Mouse (Mus musculus) ZHBTc4 (cell line): ENCODE results near the gene Micu1.
A peak's percentile ranks its signal among the peaks of the same experiment; 100 is the strongest.

Experiments used
- DNase-seq: peaks from one replicate; pipeline ENCODE4 v3.0.0-alpha.2; 2011; ENCODE audit warnings: low read depth, low spot score

Gene Micu1

DNA sequence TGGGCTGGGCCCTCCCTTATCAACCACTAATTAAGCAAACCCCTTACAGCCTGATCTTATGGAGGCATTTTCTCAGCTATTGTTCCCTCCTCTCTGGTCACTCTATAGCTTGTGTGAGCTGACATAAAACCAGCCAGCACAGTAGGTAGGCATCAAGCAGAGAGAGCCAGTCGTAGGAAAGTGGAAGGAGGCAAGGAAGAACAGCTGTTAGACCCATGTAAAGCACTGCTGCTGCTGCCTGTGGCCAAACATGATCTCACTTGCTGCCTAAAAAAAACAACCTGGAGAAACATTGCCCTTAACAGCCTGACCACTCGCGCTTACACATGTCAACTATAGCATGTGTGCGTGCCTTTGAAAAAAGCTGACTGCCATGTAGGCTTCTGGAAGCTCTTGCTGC is 19.3 kb downstream of the Micu1 start:
- no peak for DNase-seq

DNA sequence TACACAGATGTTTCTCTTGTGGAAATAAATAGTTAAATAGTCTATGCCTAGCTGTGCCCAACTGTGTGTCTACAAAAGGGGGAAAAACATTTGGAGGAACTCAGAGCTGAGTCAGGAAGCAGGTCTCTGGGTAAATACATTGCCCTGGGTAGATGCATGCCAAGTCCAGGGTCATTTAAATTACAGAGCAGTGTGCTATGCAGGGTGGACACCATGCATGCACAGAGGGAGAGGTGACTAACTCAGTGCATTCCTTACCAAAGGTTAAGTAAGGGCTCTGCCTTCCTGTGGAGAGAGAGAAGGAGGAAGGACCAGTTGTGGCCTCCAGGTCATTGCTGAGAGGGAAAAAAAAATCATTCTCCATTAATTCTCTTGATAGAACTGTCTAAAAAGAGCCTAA is 22.4 kb downstream of the Micu1 start:
- DNase-seq = no peak

DNA sequence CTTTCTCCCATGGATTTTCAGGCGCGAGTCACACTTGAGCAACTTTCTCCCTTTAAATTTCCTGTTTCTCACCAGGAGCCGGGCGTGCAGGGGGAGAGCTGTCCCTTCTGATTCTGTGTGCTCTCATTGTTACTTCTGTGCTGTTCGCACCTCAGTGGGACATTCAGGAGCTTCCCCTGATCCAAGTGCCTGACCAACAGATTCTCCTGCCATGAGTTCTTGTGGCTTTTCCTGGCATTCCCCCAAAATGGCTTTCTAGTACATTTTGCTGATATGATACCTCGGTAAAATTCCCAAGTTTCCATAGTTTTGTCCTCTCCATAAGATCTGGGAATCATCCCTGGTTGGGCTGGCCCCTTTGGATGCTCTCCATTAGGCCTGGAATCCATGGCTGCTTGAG is 25.0 kb downstream of the Micu1 start:
- DNase-seq = no peak

DNA sequence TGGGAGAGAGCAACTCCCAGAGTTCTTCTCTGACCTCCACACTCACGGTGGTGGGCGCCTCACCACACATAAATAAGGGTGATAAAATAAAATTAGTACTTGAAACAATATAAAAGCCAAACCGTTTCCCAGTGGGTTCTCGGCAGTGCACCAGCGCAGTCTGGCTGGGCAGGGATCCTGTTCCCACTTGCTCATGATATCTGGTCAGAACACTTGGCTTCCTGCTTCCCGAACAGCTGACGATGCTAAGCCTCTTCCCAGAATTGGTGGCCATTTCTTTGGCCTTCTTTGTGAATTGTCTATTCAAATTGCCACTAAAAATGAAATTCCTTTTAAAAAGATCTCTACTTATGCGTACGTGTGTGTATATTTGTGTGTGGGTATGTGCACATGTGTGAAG is 27.0 kb downstream of the Micu1 start:
- no peak for DNase-seq

DNA sequence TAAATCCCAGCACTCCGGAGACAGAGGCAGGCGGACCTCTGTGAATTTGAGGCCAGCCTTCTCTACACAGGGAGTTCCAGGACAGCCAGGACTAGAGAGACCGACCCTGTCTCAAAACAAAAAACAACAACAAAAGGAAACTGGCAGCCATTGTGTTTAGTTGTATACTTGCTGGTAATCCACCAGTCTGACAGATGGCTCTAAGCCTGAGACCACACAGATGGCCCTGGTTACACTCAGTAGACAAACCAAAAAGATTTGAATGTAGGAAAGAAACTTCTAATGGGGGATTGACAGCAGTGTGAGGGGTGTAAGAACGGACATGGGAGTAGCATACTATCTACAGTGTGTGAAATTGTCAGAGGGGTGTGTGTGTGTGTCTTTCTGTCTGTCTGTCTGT is 27.6 kb downstream of the Micu1 start:
- no peak for DNase-seq

DNA sequence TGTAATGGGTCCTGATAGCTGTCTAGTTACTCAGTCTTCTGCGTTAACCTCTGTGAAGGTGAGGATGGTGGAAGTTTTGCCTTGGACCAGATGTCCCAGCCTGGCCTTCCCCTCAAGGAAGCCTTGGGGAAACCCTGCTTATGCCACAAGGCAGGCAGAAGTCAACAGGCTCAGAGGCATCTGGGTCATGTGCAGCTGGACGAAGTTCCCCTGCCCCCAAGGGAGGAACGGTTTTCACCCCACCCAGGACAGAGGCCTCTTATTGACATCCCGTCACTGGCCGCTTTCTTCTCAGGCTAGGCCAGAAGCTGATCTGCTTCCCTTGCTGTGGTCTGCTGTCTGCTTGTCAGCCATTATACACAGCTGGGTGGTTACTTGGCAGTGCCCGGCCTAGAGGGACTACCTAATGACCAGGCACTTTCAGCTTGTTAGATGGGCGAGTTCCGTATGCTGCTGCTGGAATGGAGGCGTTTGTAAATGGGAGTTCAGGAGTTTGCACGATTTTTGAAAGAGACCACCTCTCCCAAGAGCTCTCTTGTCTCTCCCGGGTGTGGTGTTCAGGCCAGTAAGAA is 33.8 kb downstream of the Micu1 start:
- no peak for DNase-seq

DNA sequence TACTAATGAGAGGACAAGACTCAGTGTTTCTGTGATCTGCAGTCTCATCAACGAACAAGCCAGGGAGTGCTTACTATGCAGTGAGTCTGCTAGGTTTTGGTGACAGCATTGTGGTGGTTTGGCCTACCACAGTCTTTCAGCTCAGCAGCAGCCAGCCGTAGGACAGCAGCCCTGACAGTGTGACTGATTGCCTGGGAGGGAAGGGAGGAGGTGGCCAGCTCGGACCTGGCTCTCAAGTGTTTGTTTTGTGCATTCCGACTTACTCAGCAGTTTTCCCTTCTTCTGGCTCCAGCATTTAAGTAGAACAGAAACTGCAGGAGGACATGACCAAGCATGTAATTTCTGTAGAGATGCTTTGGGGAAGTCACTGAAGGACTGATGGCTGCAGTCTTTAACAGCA is 39.2 kb downstream of the Micu1 start:
- no peak for DNase-seq

DNA sequence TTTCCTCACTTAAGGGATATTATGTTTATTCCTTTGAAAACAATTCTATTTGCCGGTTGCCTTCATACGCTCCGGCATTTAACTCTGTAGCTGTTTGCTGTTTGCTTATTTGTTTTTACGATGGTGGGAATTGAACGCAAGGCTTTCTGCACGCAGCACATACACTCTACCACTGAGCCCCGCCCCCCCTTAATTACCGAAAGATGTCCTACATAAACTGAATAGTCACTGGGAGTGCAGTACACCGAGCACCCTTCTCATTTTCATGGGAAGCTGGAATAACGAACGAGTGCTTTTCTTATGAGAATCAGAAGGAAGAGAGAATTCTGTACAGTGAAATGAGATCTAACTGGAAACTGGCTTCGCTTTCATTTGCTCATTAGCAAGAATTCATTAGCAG is 41.1 kb downstream of the Micu1 start:
- DNase-seq = no peak

DNA sequence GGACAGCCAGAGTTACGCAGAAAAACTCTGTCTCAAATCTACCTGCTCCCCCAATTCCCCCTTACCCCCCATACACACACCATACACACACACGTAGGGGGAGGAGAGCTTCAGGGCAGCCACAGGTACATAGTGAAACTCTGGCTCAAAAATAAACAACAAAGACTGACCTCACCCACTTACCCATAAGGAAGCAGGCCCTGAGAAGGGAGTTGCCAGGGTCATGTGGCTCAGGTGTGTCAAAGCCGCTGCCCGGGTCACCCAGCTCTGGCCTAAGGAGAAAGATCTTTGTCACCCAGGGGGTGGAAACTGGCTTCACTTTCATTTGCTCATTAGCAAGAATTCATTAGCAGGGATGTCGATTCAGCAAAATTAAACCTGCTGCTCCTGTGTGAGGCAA is 41.7 kb downstream of the Micu1 start:
- no peak for DNase-seq

DNA sequence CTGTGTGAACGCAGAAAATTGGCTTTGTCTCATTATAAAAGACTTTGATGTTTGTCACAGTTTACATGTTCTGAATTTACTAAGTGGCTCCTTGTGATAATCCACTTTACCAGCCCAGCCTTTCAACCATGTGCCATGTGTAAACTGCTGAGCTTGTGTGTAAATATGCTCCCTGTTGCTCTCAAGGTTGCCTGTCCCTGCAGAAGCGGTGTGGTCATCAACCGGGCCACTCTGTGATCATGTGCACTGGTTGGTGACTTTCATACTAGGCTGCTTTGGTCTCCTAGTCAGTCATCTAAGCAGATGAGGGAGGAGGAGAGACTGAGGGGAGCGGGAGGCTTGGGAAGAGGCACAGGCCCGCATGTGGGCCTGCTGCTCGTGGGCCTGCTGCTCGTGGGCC is 45.1 kb downstream of the Micu1 start:
- DNase-seq = no peak

DNA sequence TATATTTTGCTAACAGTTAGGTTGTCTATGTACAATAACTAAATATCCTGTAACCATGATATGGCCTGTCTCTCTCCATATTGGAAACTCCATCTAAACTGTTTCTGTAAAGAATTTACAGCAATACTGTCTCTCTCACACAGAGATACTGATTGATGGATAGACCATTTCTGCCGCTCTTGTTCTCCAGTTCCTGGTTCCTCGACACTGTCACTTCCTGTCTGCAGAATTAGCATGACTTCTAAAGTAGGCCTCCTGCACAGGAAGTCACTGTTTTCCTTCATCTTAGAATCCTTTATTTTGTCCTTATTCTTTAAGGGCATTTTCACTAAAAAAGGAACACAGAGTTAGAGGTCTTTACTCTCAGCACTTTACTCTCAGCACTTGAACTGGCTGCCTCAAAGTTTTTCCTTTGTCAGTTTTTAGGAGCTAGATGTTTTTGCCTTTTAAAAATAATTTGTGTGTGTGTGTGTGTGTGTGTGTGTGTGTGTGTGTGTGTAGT is 46.5 kb downstream of the Micu1 start:
- DNase-seq = no peak

DNA sequence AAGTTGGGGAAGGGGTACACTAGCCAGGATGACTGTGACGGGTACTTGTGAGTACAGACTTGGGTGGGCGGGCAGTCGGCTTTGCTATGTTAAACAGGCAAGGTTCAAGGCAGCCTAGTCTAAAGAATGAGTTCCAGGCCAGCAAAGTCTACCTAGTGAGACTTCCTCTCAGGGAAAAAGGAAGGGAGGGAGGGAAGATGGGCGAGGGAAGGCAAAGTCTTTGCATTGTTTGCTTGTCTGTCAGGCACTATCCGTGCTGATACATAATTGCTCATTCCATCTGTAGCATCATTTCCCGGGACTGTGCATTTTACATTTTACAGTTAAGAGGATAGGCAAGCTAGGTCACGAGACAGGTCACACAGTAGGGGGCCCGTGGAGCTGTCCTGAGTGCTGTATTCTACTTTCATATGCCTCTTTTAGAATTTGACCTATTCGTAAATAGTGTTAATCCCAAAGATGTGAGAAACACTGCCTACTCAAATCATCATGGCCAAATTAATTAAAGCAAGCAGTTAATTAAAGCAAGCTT is 51.3 kb downstream of the Micu1 start:
- peak; percentile 78 for DNase-seq

DNA sequence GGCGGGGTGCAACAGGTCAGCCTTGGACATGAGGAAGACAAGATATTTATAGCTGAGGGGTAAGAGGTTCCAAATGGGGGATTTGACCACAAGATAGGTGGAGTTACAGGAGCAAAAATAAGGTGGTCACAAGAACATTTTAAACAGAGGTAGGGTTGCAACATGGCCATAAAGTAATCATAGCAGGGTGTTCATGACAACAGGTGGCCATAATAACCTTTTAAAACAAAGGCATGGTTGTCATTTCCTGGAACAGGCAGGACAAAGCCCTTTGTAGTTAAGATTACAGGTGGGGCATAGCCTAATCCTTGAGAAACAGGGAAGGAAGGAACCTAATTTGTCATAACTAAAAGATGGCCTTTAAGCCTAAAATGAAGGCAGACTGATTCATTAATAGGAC is 51.8 kb downstream of the Micu1 start:
- DNase-seq = peak; percentile 18

DNA sequence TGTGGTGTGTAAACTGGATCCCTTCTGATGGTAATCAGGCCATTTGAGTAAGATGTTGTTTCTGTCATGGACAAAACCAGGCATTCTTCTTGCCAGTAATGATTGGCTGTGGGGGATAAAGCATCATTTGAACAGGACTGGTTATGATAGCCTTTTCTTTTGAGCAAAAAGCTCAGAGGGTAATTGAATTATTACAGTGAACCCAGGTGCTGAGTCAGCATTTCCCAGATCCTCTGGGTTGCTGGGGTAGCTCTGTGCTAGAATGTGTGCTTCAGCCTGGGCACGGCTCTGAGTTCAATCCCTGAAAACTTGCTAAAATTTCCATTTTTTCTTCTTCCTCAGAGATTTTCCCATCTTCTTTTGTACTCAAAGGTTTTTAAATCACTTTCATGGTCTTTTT is 52.6 kb downstream of the Micu1 start:
- no peak for DNase-seq

DNA sequence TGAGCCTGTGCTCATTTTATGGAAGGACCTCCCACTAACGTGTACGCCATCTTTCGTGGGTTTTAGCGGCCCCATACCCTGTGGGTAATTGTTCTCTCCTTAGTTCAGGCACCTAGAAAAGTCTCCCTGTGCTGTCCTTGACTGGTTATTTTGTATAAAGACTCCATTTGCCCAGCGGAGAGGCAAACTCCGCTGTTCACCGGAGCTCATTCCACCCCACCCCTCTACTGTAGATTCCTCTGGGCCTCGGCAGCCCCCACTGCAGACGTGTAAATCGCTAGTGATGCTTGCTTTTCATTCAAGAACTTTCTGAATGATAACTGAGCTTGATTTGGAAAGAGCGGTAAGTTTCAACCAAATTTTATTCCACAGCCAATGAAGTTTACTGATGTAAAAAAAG is 53.4 kb downstream of the Micu1 start:
- no peak for DNase-seq

DNA sequence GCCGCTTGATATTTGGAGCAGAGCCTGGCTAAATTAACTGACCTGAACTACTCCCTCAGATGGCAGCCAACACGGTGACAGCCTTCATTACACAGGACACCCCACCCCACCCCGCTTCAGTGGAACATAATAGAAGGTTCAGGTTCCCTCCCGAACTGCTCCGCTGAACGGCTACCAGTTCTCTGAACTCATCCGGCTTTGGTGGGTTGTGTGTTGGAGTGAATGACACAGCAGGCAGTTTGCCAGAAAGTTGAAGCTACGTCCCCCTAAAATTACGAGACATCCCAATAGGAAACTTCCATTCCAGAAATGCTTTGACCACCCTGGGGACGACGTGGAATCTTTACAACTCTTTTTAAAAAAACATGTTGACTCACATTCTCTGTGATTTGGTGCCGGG is 53.8 kb downstream of the Micu1 start:
- peak; percentile 17 for DNase-seq

DNA sequence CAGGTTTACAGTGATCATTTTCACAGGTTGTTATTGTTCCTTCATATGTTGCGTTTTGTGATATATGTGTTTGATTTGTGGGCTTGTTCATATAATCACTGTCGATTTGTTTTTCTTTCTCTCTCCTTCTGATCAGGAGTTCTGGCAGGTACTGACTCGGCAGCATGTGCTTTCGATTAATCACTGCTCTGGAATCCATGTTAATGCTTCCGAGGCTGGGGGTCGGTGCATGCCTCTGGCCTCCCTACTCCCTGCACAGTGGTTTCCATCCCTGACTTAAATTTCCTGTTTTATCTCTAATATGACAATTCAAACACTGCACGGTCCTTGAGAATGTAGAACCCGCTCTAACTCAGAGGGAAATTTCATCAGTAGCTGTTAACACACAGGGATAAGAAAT is 54.3 kb downstream of the Micu1 start:
- DNase-seq = no peak

DNA sequence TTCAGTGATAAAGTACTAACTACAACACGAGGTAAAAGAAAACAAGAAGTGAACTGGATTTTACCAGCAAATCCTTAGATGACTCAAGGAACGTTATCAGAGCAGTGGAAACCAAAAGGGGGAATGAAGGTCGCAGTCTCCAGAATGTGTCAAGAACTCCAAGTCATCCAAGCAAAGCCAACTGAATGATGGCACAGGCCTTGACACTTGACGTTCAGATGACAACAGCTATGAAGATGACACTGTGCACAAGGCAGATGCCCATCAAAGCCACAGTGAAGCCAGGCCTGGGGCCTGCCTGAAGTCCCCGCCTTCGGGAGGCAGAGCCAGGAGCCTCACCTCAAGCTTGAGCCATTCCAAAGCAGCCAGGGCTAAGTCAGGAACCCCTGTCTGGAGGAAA is 62.5 kb downstream of the Micu1 start:
- DNase-seq = no peak

DNA sequence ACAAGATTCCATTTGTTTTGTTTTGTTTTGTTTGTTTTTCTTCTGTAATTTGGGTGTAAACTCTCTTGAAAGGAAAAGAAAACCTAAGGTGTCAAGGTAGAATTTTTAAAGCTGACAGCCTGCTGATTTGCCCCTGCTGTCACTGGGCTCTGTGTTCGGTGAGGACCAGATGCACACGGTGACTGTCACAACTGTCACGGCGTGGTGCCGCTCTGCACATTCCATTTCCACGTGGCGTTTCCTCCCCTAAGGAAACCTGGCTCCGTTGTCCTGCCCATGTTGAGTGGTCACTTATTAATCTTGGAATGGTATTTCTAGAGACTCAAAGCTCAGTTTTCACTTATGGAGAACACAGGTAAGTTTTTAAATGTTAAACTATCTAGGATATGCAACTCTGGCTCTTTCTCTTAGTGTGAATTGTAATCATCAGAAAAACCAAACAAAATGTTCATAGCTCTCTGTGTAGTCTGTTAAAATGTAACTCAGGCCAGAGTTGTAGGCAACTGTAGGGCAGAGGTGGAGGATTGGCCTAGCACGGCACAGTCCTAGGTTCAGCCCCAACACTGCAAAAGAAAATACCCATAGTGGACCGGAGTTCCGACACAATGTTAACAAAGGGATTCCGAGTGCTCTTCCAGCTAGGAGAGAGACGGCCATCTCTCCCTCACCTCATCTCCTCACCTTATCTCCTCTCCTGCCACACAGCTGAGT is 66.2 kb downstream of the Micu1 start:
- DNase-seq = no peak

DNA sequence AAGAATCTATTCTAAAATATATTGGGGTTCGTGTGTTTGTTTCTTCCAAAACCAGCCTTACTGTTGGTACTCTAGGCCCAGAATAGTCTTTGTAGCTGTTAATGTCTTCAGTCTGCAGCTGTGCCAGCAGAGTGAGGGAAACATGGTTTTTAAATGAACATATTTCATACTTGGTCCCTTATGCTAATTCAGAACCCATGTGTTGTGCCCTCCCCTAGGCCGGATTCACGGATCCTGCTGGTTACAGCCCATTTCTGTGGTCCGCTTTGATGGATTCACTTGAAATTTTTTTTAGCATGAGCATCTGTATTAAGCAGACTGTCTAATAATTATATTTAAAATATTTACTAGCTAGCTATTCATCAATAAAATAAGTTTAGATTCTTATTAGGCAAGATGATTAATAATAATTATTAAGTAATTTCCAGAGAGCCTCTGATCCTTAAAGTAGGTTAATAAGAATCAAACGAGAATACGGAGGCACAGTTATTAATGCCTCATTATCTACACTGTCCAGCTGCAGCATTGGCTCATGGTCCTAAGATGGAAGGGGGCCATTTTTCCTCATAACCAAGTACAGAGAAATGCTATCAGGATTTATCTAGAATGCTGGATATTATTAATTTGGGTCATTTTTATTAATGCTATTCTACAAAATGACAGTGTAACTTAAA is 69.2 kb downstream of the Micu1 start:
- no peak for DNase-seq

DNA sequence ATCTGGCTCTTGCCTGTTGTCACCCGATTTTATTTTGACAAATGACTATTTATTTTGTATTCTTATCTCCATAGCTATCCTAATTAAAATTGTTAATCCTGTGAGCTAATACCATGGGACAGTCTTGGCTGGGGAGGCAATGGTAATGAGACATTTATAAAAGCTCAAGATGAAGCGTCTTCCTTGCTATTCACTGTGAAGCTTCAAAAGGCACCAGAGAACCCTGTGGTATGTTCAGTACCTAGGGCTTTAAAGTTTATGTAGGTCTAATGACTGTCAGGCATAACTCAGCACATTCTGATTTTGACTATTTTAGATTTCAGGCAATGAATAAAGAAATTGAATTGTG is 69.7 kb downstream of the Micu1 start:
- no peak for DNase-seq

DNA sequence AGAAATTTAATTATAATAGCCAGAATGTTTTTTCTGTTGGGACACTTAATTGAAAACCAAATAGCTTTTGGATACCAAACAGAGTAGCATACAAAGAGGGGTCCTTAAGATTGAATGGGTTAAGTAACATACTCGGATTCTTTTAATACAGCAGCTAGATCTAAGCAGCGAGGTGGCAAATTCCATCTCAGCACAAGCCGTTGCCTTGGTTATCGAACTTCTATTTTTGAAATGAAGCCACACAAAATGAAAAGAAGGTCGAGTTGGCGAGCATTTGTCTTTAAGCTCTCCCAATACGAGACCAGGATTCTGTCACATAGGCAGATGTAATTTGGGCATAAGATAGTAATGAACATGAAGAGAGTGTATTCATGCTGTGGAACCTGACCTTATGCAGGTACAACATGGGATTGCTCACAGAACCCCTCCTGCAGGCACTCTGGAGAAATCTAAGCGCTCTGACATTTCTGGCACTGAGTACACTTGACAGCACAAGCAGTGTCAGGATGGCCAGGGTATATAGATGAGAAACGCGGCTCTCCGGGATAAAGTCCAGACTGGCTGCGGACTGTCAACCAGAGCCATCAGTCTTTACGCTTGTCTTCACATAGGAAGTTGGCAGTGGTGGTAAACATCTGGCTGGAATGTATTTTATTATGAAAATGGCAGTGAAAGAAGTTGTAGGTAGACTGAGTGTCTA is 71.3 kb downstream of the Micu1 start:
- DNase-seq = no peak
